Mouse (Mus musculus): Measurements from ENCODE around the gene Nosip. TPM values are rescaled to one million over a fixed set of nuclear protein-coding genes. Genes with fewer than 3 reads are reported as not detected.
A peak's percentile ranks its signal among the peaks of the same experiment; 100 is the strongest.

The Nosip gene
- polyA plus RNA-seq, 1 experiment from 2014 or later = 65.9 TPM

GRCm38 (mm10) chr7:45077322-45077721, 15.1 kb downstream of the Nosip start:
- Histone ChIP-seq H3K4me3 (replicated peaks; ENCODE audit: low read depth, low read length) (no peak overlapping the region), H3K9ac (replicated peaks; ENCODE audit: low read length) (no peak overlapping the region), H3K36me3 (ENCODE audit: control insufficient read depth, insufficient read depth, low read length) (peaks cover 33% of the 10 kb centered on the region), H3K9me3 (ENCODE audit: control insufficient read depth, low read length) (no peaks in the 10 kb centered on the region), H3K4me1 (ENCODE audit: control insufficient read depth, insufficient read depth, low read length) (no peaks in the 10 kb centered on the region), H3K4me2 (ENCODE audit: low read length) (no peak overlapping the region), H3K27me3 (ENCODE audit: control insufficient read depth, insufficient read depth, low read length) (no peaks in the 10 kb centered on the region), H3K27ac (replicated peaks; ENCODE audit: low read depth, low read length) (no peak overlapping the region)
- DNase-seq (no peak), ATAC-seq (ENCODE audit: low FRiP score, low TSS enrichment) (no peak)
- WGBS = 89% methylated on average over 14 of the region's 14 CpGs

GRCm38 (mm10) chr7:45077829-45078228, 15.6 kb downstream of the Nosip start:
- Histone ChIP-seq H3K9ac (replicated peaks; ENCODE audit: low read length) (no peak overlapping the region), H3K36me3 (ENCODE audit: control insufficient read depth, insufficient read depth, low read length) (peaks cover 33% of the 10 kb centered on the region), H3K4me2 (ENCODE audit: low read length) (no peak overlapping the region), H3K27me3 (ENCODE audit: control insufficient read depth, insufficient read depth, low read length) (no peaks in the 10 kb centered on the region), H3K4me3 (replicated peaks; ENCODE audit: low read depth, low read length) (no peak overlapping the region), H3K27ac (replicated peaks; ENCODE audit: low read depth, low read length) (no peak overlapping the region), H3K4me1 (ENCODE audit: control insufficient read depth, insufficient read depth, low read length) (no peaks in the 10 kb centered on the region), H3K9me3 (ENCODE audit: control insufficient read depth, low read length) (no peaks in the 10 kb centered on the region)
- no peak for DNase-seq
- no peak for ATAC-seq (ENCODE audit: low FRiP score, low TSS enrichment)
- WGBS = 92% methylated on average over 2 of the region's 2 CpGs

- no peak; the same call in 1 of the 2 replicates for ATAC-seq (ENCODE audit: low FRiP score, low TSS enrichment)
- Histone ChIP-seq H3K4me3 (replicated peaks; ENCODE audit: low read depth, low read length) (no peak overlapping the region), H3K4me1 (ENCODE audit: control insufficient read depth, insufficient read depth, low read length) (no peaks in the 10 kb centered on the region), H3K27me3 (ENCODE audit: control insufficient read depth, insufficient read depth, low read length) (no peaks in the 10 kb centered on the region), H3K9ac (replicated peaks; ENCODE audit: low read length) (no peak overlapping the region), H3K4me2 (ENCODE audit: low read length) (no peak overlapping the region), H3K9me3 (ENCODE audit: control insufficient read depth, low read length) (no peaks in the 10 kb centered on the region), H3K27ac (replicated peaks; ENCODE audit: low read depth, low read length) (no peak overlapping the region), H3K36me3 (ENCODE audit: control insufficient read depth, insufficient read depth, low read length) (peaks cover 33% of the 10 kb centered on the region)
- WGBS = 40% methylated on average over 9 of the region's 9 CpGs
- DNase-seq = peak; percentile 85
These were observed 16.3 kb downstream of the Nosip start for GRCm38 (mm10) chr7:45078513-45078912.

GRCm38 (mm10) chr7:45079856-45080255, 17.6 kb downstream of the Nosip start:
- H3K9me3 ChIP-seq (ENCODE audit: control insufficient read depth, low read length) = no peaks in the 10 kb centered on the region
- H3K4me1 ChIP-seq (ENCODE audit: control insufficient read depth, insufficient read depth, low read length) = no peaks in the 10 kb centered on the region
- no peaks in the 10 kb centered on the region for H3K27me3 ChIP-seq (ENCODE audit: control insufficient read depth, insufficient read depth, low read length)
- peak; percentile 41; the same call in 1 of the 2 replicates for ATAC-seq (ENCODE audit: low FRiP score, low TSS enrichment)
- no peak overlapping the region for H3K4me2 ChIP-seq (ENCODE audit: low read length)
- H3K27ac ChIP-seq (replicated peaks; ENCODE audit: low read depth, low read length) = no peak overlapping the region
- peaks cover 30% of the 10 kb centered on the region for H3K36me3 ChIP-seq (ENCODE audit: control insufficient read depth, insufficient read depth, low read length)
- WGBS = 0% methylated on average over 10 of the region's 10 CpGs
- no peak overlapping the region for H3K4me3 ChIP-seq (replicated peaks; ENCODE audit: low read depth, low read length)
- H3K9ac ChIP-seq (replicated peaks; ENCODE audit: low read length) = no peak overlapping the region
- DNase-seq = peak; percentile 95

DNA sequence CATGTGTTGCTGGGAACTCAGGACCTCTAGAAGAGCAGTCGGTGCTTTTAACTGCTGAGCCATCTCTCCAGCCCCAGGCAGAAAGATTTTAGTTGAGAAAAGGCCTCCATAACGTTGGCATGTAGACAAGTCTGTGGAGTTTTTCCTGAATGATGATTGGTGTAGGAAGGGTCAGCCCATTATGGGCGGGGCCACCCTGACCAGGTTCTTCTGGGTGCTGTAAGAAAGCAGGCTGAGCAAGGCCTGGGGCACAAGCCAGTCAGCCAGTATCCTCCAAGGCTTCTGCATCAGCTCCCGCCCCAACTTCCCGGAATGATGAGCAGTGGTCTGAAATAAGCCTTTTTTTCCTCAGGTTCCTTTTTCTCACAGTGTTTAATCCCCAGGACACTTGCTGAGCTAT, 18.8 kb downstream of the Nosip start:
- 47% methylated on average over 5 of the region's 5 CpGs for WGBS
- H3K4me3 ChIP-seq (replicated peaks; ENCODE audit: low read depth, low read length) = no peak overlapping the region

GRCm38 (mm10) chr7:45082401-45083299, 20.4 kb downstream of the Nosip start:
- 0 out of 2 replicates have a peak overlapping the region, but pooled peaks have one; percentile 12 for H3K9ac ChIP-seq (replicated peaks; ENCODE audit: low read length)
- H3K4me2 ChIP-seq (ENCODE audit: low read length) = no peak overlapping the region
- H3K4me3 ChIP-seq (replicated peaks; ENCODE audit: low read depth, low read length) = no peak overlapping the region
- 80% methylated on average over 25 of the region's 25 CpGs for WGBS
- no peaks in the 10 kb centered on the region for H3K9me3 ChIP-seq (ENCODE audit: control insufficient read depth, low read length)
- no peaks in the 10 kb centered on the region for H3K27me3 ChIP-seq (ENCODE audit: control insufficient read depth, insufficient read depth, low read length)
- peak overlapping the region; percentile 49; the same call in 1 of the 2 replicates for H3K27ac ChIP-seq (replicated peaks; ENCODE audit: low read depth, low read length)
- DNase-seq (peak; percentile 24), ATAC-seq (ENCODE audit: low FRiP score, low TSS enrichment) (no peak)
- no peaks in the 10 kb centered on the region for H3K4me1 ChIP-seq (ENCODE audit: control insufficient read depth, insufficient read depth, low read length)
- H3K36me3 ChIP-seq (ENCODE audit: control insufficient read depth, insufficient read depth, low read length) = peaks cover 10% of the 10 kb centered on the region

More for the DNA sequence above, 18.8 kb downstream of the Nosip start:
- no peaks in the 10 kb centered on the region for H3K4me1 ChIP-seq (ENCODE audit: control insufficient read depth, insufficient read depth, low read length)
- H3K27ac ChIP-seq (replicated peaks; ENCODE audit: low read depth, low read length) = no peak overlapping the region
- H3K9ac ChIP-seq (replicated peaks; ENCODE audit: low read length) = no peak overlapping the region
- H3K27me3 ChIP-seq (ENCODE audit: control insufficient read depth, insufficient read depth, low read length) = no peaks in the 10 kb centered on the region
- DNase-seq = no peak
- peaks cover 18% of the 10 kb centered on the region; the same call in 1 of the 2 replicates for H3K36me3 ChIP-seq (ENCODE audit: control insufficient read depth, insufficient read depth, low read length)
- ATAC-seq (ENCODE audit: low FRiP score, low TSS enrichment) = no peak
- no peaks in the 10 kb centered on the region for H3K9me3 ChIP-seq (ENCODE audit: control insufficient read depth, low read length)
- no peak overlapping the region for H3K4me2 ChIP-seq (ENCODE audit: low read length)

DNA sequence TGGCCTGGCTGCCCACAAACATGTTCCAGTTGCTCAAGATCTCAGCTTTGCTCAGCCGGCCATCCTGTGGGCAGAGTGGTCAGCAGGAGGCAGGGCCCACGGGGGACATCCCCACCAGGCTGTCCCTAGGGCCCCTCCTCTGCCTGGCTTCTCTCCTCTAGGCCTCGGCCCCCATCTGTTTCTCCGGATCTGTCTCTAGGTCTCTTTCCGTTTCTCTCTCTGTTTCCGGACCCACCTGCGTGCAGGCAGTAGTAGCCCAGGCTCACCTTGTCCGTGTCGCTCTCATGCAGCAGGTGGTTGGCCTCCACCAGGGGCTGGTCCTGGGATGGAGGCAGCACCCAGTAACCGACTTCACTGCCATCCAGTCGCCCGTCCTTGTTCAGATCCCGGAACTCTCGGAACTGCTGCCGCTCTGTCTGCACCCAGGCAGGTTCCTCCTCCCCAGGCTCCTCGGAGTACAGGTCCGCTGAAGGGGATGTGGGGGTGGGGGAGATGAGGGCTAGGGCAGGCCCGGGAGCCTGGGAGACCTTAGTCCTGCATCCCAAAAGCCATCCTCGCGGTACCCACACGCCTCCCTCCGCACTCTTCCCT, 21.2 kb downstream of the Nosip start:
- Histone ChIP-seq H3K4me3 (replicated peaks; ENCODE audit: low read depth, low read length) (no peak overlapping the region), H3K27ac (replicated peaks; ENCODE audit: low read depth, low read length) (0 out of 2 replicates have a peak overlapping the region, but pooled peaks have one; percentile 49), H3K4me2 (ENCODE audit: low read length) (no peak overlapping the region), H3K9me3 (ENCODE audit: control insufficient read depth, low read length) (no peaks in the 10 kb centered on the region), H3K27me3 (ENCODE audit: control insufficient read depth, insufficient read depth, low read length) (no peaks in the 10 kb centered on the region), H3K9ac (replicated peaks; ENCODE audit: low read length) (no peak overlapping the region), H3K4me1 (ENCODE audit: control insufficient read depth, insufficient read depth, low read length) (no peaks in the 10 kb centered on the region), H3K36me3 (ENCODE audit: control insufficient read depth, insufficient read depth, low read length) (peaks cover 7% of the 10 kb centered on the region)
- ATAC-seq (ENCODE audit: low FRiP score, low TSS enrichment) (no peak), DNase-seq (no peak)
- 89% methylated on average over 22 of the region's 22 CpGs for WGBS

DNA sequence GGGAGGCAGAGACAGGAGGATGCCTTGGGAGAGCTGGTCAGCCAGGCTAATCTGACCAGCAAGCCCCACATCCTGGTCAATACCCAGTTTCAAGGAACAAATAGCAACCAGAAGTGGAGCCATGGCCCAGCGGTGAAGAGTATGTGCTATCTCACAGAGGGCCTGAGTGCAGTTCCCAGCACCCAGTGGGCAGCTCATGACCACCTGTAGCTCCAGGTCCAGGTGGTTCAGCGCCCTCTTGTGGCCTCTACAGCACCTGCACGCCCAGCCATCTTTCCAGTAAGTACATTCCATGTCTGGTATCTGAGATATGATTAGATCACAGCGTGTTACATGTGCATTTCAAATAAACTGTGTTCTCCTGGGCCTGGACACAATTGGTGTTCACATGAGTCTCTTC, 23.9 kb downstream of the Nosip start:
- Histone ChIP-seq H3K36me3 (ENCODE audit: control insufficient read depth, insufficient read depth, low read length) (peaks cover 7% of the 10 kb centered on the region), H3K4me3 (replicated peaks; ENCODE audit: low read depth, low read length) (no peak overlapping the region), H3K4me2 (ENCODE audit: low read length) (no peak overlapping the region), H3K9ac (replicated peaks; ENCODE audit: low read length) (no peak overlapping the region), H3K4me1 (ENCODE audit: control insufficient read depth, insufficient read depth, low read length) (no peaks in the 10 kb centered on the region), H3K9me3 (ENCODE audit: control insufficient read depth, low read length) (no peaks in the 10 kb centered on the region), H3K27me3 (ENCODE audit: control insufficient read depth, insufficient read depth, low read length) (no peaks in the 10 kb centered on the region), H3K27ac (replicated peaks; ENCODE audit: low read depth, low read length) (no peak overlapping the region)
- 81% methylated on average over 4 of the region's 4 CpGs for WGBS
- DNase-seq (no peak), ATAC-seq (ENCODE audit: low FRiP score, low TSS enrichment) (no peak)
